Mouse (Mus musculus) lung, postnatal 0 days (tissue): ENCODE data around the gene Sh3tc1. TPM values are rescaled to one million over a fixed set of nuclear protein-coding genes. Genes with fewer than 3 reads are reported as not detected.

ENCODE experiments used
- ATAC-seq: fragments of 200-750 bp; cut with Nextera tagmentation; 2 replicates; pipeline ENCODE4 v1.8.0; 2017; ENCODE audit warnings: moderate library complexity
- DNase-seq: peaks from one replicate; pipeline ENCODE4 v3.0.0-alpha.2; 2016; ENCODE audit warnings: low spot score
- H3K27ac ChIP-seq: fragments of 300-500 bp; sonication (generic); 2 replicates; pipeline ENCODE4 v1.5.1; 2014; ENCODE audit warnings: antibody characterized with exemption, mild to moderate bottlenecking, low read length, mixed read lengths
- H3K27me3 ChIP-seq: fragments of 300-500 bp; sonication (generic); replicated peaks from 2 replicates; pipeline ENCODE4 v1.6.1; 2014; ENCODE audit warnings: low read length, mixed read lengths; ENCODE audit not compliant: insufficient read depth
- H3K36me3 ChIP-seq: fragments of 300-500 bp; sonication (generic); 2 replicates; pipeline ENCODE4 v1.6.1; 2014; ENCODE audit warnings: low read length, mixed read lengths; ENCODE audit not compliant: insufficient read depth
- H3K4me1 ChIP-seq: fragments of 300-500 bp; sonication (generic); 2 replicates; pipeline ENCODE4 v1.6.1; 2014; ENCODE audit warnings: antibody characterized with exemption, low read depth, low read length, mixed read lengths; ENCODE audit not compliant: insufficient read depth
- H3K4me2 ChIP-seq: fragments of 300-500 bp; sonication (generic); replicated peaks from 2 replicates; pipeline ENCODE4 v1.6.1; 2014; ENCODE audit warnings: low read depth, mild to moderate bottlenecking, low read length, moderate library complexity, mixed read lengths
- H3K4me3 ChIP-seq: fragments of 300-500 bp; sonication (generic); 2 replicates; pipeline ENCODE4 v1.5.1; 2014; ENCODE audit warnings: low read depth, low read length
- H3K9ac ChIP-seq: fragments of 300-500 bp; sonication (generic); replicated peaks from 2 replicates; pipeline ENCODE4 v1.6.1; 2014; ENCODE audit warnings: low read depth, mild to moderate bottlenecking
- H3K9me3 ChIP-seq: fragments of 300-500 bp; sonication (generic); 2 replicates; pipeline ENCODE4 v1.6.1; 2016; ENCODE audit warnings: low read length, mixed read lengths
- CTCF ChIP-seq: IDR thresholded peaks from 2 replicates; pipeline ENCODE4 v1.5.1; 2016; ENCODE audit warnings: antibody characterized with exemption, mild to moderate bottlenecking
- EP300 ChIP-seq: IDR thresholded peaks from 2 replicates; pipeline ENCODE4 v1.6.1; 2016; ENCODE audit warnings: antibody characterized with exemption, mild to moderate bottlenecking, control low read depth
- WGBS: fragments of 180-500 bp; shearing (Covaris S2); extraction: QIAGEN DNeasy Blood & Tissue Kit; methylation state at CpG from one replicate; pipeline ENCODE4 v1.1.7; 2014; 5-methylcytosine and 5-hydroxymethylcytosine counted together
- polyA plus RNA-seq: library from polyadenylated mRNA; unstranded; fragments of >200 nt; fragmentation: Nextera tagmentation; extraction: Ambion mirVana; gene quantifications from 2 replicates; pipeline ENCODE4 v1.2.1, GENCODE M21; 2015

Gene Sh3tc1
- polyA plus RNA-seq, 1 experiment from 2014 or later: 21.1 TPM

GRCm38 (mm10) chr5:35721933-35722332, 17.9 kb downstream of the Sh3tc1 start:
- Histone ChIP-seq H3K9me3 (no peaks in the 10 kb centered on the region), H3K36me3 (peaks cover 21% of the 10 kb centered on the region), H3K27me3 (no peaks in the 10 kb centered on the region), H3K4me2 (no peak overlapping the region), H3K9ac (no peak overlapping the region), H3K27ac (0 out of 2 replicates have a peak overlapping the region, but pooled peaks have one; percentile 38), H3K4me3 (no peak overlapping the region), H3K4me1 (no peaks in the 10 kb centered on the region)
- TF ChIP-seq EP300 (no peak), CTCF (no peak)
- 98% methylated on average over 2 of the region's 2 CpGs for WGBS
- DNase-seq (no peak), ATAC-seq (no peak)

- Histone ChIP-seq H3K4me1 (no peaks in the 10 kb centered on the region), H3K9ac (no peak overlapping the region), H3K36me3 (peaks cover 21% of the 10 kb centered on the region), H3K4me3 (no peak overlapping the region), H3K4me2 (no peak overlapping the region), H3K27me3 (no peaks in the 10 kb centered on the region), H3K27ac (no peak overlapping the region), H3K9me3 (no peaks in the 10 kb centered on the region)
- TF ChIP-seq CTCF (no peak), EP300 (no peak)
- DNase-seq: no peak
- ATAC-seq: no peak
- WGBS: 85% methylated on average over 1 of the region's 1 CpGs
Measured at GRCm38 (mm10) chr5:35719880-35720279, 19.9 kb downstream of the Sh3tc1 start.

- no peak for DNase-seq
- Histone ChIP-seq H3K4me2 (no peak overlapping the region), H3K9ac (no peak overlapping the region), H3K27me3 (no peaks in the 10 kb centered on the region), H3K27ac (no peak overlapping the region), H3K4me1 (no peaks in the 10 kb centered on the region), H3K36me3 (peaks cover 21% of the 10 kb centered on the region), H3K4me3 (no peak overlapping the region), H3K9me3 (no peaks in the 10 kb centered on the region)
- ATAC-seq: no peak
- TF ChIP-seq EP300 (no peak), CTCF (no peak)
Measured at GRCm38 (mm10) chr5:35719343-35719742, 20.4 kb downstream of the Sh3tc1 start.

- WGBS: 79% methylated on average over 11 of the region's 11 CpGs
- peaks cover 21% of the 10 kb centered on the region for H3K36me3 ChIP-seq
- H3K4me2 ChIP-seq: no peak overlapping the region
- no peak overlapping the region for H3K4me3 ChIP-seq
- H3K9ac ChIP-seq: no peak overlapping the region
- H3K4me1 ChIP-seq: no peaks in the 10 kb centered on the region
- H3K27ac ChIP-seq: no peak overlapping the region
- DNase-seq: no peak
- no peak for TF ChIP-seq EP300
- TF ChIP-seq CTCF: no peak
- no peak for ATAC-seq
- no peaks in the 10 kb centered on the region for H3K27me3 ChIP-seq
- H3K9me3 ChIP-seq: no peaks in the 10 kb centered on the region
Measured at GRCm38 (mm10) chr5:35718817-35719216, 21.0 kb downstream of the Sh3tc1 start.

GRCm38 (mm10) chr5:35717946-35718345, 21.8 kb downstream of the Sh3tc1 start:
- Histone ChIP-seq H3K36me3 (peaks cover 18% of the 10 kb centered on the region), H3K27ac (no peak overlapping the region), H3K9me3 (no peaks in the 10 kb centered on the region), H3K9ac (no peak overlapping the region), H3K4me3 (no peak overlapping the region), H3K27me3 (no peaks in the 10 kb centered on the region), H3K4me2 (no peak overlapping the region), H3K4me1 (no peaks in the 10 kb centered on the region)
- no peak for TF ChIP-seq EP300
- peak; percentile 74 for TF ChIP-seq CTCF
- 39% methylated on average over 4 of the region's 4 CpGs for WGBS
- peak; percentile 59 for DNase-seq
- ATAC-seq: peak; percentile 60

- TF ChIP-seq EP300 (no peak), CTCF (no peak)
- 85% methylated on average over 5 of the region's 5 CpGs for WGBS
- H3K27ac ChIP-seq: no peak overlapping the region
- H3K4me3 ChIP-seq: no peak overlapping the region
- H3K4me2 ChIP-seq: no peak overlapping the region
- no peaks in the 10 kb centered on the region for H3K27me3 ChIP-seq
- no peak for ATAC-seq
- H3K4me1 ChIP-seq: no peaks in the 10 kb centered on the region
- peaks cover 13% of the 10 kb centered on the region for H3K36me3 ChIP-seq
- no peak overlapping the region for H3K9ac ChIP-seq
- no peak for DNase-seq
- H3K9me3 ChIP-seq: no peaks in the 10 kb centered on the region
Measured at GRCm38 (mm10) chr5:35717455-35717854, 22.3 kb downstream of the Sh3tc1 start.
